Mouse (Mus musculus) cortical plate, adult 2 months (tissue): ENCODE results near the gene Hnf1b. TPM values are rescaled to one million over a fixed set of nuclear protein-coding genes. Genes with fewer than 3 reads are reported as not detected.

ENCODE experiments used
- H3K27ac ChIP-seq: fragments of 200-500 bp; 2 replicates; pipeline ENCODE4 v1.5.1; 2012; ENCODE audit warnings: low read length, control low read depth, inconsistent platforms; ENCODE audit not compliant: insufficient read depth
- H3K4me1 ChIP-seq: fragments of 200-500 bp; 2 replicates; pipeline ENCODE4 v1.6.1; 2011; ENCODE audit warnings: low read length; ENCODE audit not compliant: control insufficient read depth, insufficient read depth
- H3K4me3 ChIP-seq: fragments of 200-500 bp; 2 replicates; pipeline ENCODE4 v1.5.1; 2011; ENCODE audit warnings: mild to moderate bottlenecking, low read length, control low read depth; ENCODE audit not compliant: insufficient read depth
- CTCF ChIP-seq: fragments of 200-500 bp; IDR thresholded peaks from 2 replicates; pipeline ENCODE4 v1.5.1; 2011; ENCODE audit warnings: mild to moderate bottlenecking, control low read depth, low read length; ENCODE audit not compliant: insufficient read depth; ENCODE audit errors: extremely low read depth
- POLR2A ChIP-seq: fragments of 200-500 bp; IDR thresholded peaks from 2 replicates; pipeline ENCODE4 v1.6.1; 2011; ENCODE audit warnings: mild to moderate bottlenecking, low read length, control low read depth; ENCODE audit not compliant: insufficient read depth; ENCODE audit errors: extremely low read depth
- polyA plus RNA-seq: library from polyadenylated mRNA; depleted of rRNA; stranded (reverse); fragments of >200 nt; gene quantifications from 2 replicates; pipeline ENCODE4 v1.2.3, GENCODE M21; 2012; rRNA removed

Hnf1b gene
- polyA plus RNA-seq, 1 experiment, result 0.04 TPM

- no peak overlapping the region for H3K27ac ChIP-seq
Observed at GRCm38 (mm10) chr11:83927097-83927496, 77.2 kb downstream of the Hnf1b start.

GRCm38 (mm10) chr11:83932506-83933106 lies 82.7 kb downstream of the Hnf1b start:
- Histone ChIP-seq H3K4me1 (no peaks in the 10 kb centered on the region), H3K4me3 (no peak overlapping the region)
- TF ChIP-seq CTCF (no peak), POLR2A (no peak)

More at GRCm38 (mm10) chr11:83927097-83927496, 77.2 kb downstream of the Hnf1b start:
- Histone ChIP-seq H3K4me1 (no peaks in the 10 kb centered on the region), H3K4me3 (no peak overlapping the region)
- TF ChIP-seq CTCF (peak; percentile 31; the same call in 1 of the 2 replicates), POLR2A (no peak)

DNA sequence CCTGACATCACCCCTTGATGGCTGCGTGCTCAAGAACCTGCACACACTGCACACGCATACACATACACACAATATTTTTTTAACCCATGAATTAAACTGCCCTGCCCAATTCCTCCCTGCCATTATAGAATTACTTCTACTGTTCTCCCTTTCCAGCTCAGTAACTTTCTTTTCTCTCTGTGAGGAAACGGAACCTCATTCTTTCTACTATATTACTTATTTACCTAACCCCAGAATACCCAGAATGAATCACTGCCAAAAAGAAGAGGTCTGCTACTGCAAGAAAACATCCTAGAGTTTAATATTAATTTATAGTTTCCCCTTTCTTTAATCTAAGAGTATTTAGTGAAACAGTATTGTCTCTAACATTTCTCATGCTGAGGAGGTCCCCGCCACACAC lies 83.5 kb downstream of the Hnf1b start:
- no peaks in the 10 kb centered on the region for H3K4me1 ChIP-seq
- H3K4me3 ChIP-seq, result no peak overlapping the region
- TF ChIP-seq POLR2A (no peak), CTCF (no peak)
- H3K27ac ChIP-seq, result no peak overlapping the region

More at GRCm38 (mm10) chr11:83932506-83933106, 82.7 kb downstream of the Hnf1b start:
- H3K27ac ChIP-seq, result no peak overlapping the region

- no peak for TF ChIP-seq POLR2A
- TF ChIP-seq CTCF, result peak; percentile 97
- no peak overlapping the region for H3K4me3 ChIP-seq
- no peak overlapping the region for H3K27ac ChIP-seq
- H3K4me1 ChIP-seq, result no peaks in the 10 kb centered on the region
Observed at GRCm38 (mm10) chr11:83935986-83936665, 86.3 kb downstream of the Hnf1b start.

DNA sequence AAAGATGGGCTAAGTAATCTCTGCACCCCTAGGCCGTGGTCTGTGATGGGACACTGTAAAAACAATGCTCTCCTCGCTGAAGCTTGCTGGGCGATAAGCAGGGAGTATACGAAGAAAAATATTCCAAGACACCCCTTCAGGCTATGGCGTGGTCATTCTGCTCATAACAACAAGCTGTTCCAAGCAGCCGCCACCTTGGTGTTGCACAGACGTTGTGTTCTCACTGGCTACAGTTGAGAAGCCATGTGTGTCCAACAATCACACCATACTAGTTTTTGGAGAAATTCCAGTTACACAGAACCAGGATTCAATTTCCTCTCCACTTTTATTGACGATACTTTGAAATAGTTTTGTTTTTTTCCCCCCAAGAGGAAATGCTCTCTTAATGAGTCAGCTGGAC lies 88.7 kb downstream of the Hnf1b start:
- no peak overlapping the region for H3K27ac ChIP-seq
- TF ChIP-seq CTCF (no peak), POLR2A (no peak)
- no peak overlapping the region for H3K4me3 ChIP-seq
- no peaks in the 10 kb centered on the region; the same call in 1 of the 2 replicates for H3K4me1 ChIP-seq

GRCm38 (mm10) chr11:83941950-83942840 lies 92.3 kb downstream of the Hnf1b start, which contains the start of gene Ddx52:
Ddx52 (plus strand) TSS chr11:83942062.
- no peak within 1 kb of the TSS for H3K27ac ChIP-seq

More at GRCm38 (mm10) chr11:83941950-83942840, 92.3 kb downstream of the Hnf1b start, which contains the start of gene Ddx52:
- TF ChIP-seq POLR2A (peak; percentile 74), CTCF (no peak)
- H3K4me3 ChIP-seq, result peak within 1 kb of the TSS; percentile 21
- H3K4me1 ChIP-seq, result no peaks in the 10 kb centered on the region; the same call in 1 of the 2 replicates

Other genes starting within 250 kb of the Hnf1b start
- not detected in 2 replicates for gene Rpl9-ps1, start 204.4 kb upstream of the Hnf1b start, polyA plus RNA-seq
- gene Ccl3, start 200.7 kb upstream of the Hnf1b start, polyA plus RNA-seq, result 0.76 and 0.84 TPM in 2 replicates
- 0.35 and 0.42 TPM in 2 replicates for gene Ccl4, start 187.5 kb upstream of the Hnf1b start, polyA plus RNA-seq
- gene Wfdc17, start 146.1 kb upstream of the Hnf1b start, polyA plus RNA-seq, result 0.49 and 1.3 TPM in 2 replicates
- gene Wfdc18, start 141.0 kb upstream of the Hnf1b start, polyA plus RNA-seq, result 4.2 and 5.8 TPM in 2 replicates
- gene Wfdc21, start 103.1 kb upstream of the Hnf1b start, polyA plus RNA-seq, result not detected in 2 replicates
- 16.6 and 16.9 TPM in 2 replicates for gene Heatr6, start 96.4 kb upstream of the Hnf1b start, polyA plus RNA-seq
- gene Ddx52, start 92.0 kb downstream of the Hnf1b start, polyA plus RNA-seq, result 12.3 and 13.5 TPM in 2 replicates
- 22.3 and 23.2 TPM in 2 replicates for gene Synrg, start 114.4 kb downstream of the Hnf1b start, polyA plus RNA-seq
- 112 and 119 TPM in 2 replicates for gene Dusp14, start 219.2 kb downstream of the Hnf1b start, polyA plus RNA-seq